Mouse (Mus musculus): ENCODE measurements around the gene Pole2.

GRCm38 (mm10) chr12:69241771-69242431 lies 13.9 kb upstream of the Pole2 start:
- no peak for TF ChIP-seq CTCF (conservative IDR thresholded peaks at IDR 0.05; ENCODE audit: insufficient read depth, insufficient read length, low read depth, low read length)
- peak; percentile 11 for TF ChIP-seq POLR2A (IDR thresholded peaks at IDR 0.05; ENCODE audit: low read depth, low read length)
